Mouse (Mus musculus): Measurements from ENCODE around the gene Sipa1l1. TPM values are rescaled to one million over a fixed set of nuclear protein-coding genes. Genes with fewer than 3 reads are reported as not detected.
"Not testable (repeated sequence)": the region's sequence is repeated elsewhere in the genome, so short reads cannot be mapped to it uniquely, and the experiment has no call there.

Sipa1l1 gene
- total and polyA plus RNA-seq, 2 experiments from 2014 or later: 7.0 to 17.1 TPM

- Histone ChIP-seq H3K4me2 (ENCODE audit: low read depth, low read length) (no peak overlapping the region), H3K9me3 (replicated peaks; ENCODE audit: control insufficient read depth, low read length) (no peaks in the 10 kb centered on the region), H3K9ac (replicated peaks; ENCODE audit: low read depth, low read length) (no peak overlapping the region), H3K4me1 (ENCODE audit: control insufficient read depth, insufficient read depth) (no peaks in the 10 kb centered on the region), H3K4me3 (ENCODE audit: low read depth, low read length) (no peak overlapping the region), H3K36me3 (replicated peaks; ENCODE audit: control insufficient read depth, insufficient read depth, low read length) (no peaks in the 10 kb centered on the region), H3K27me3 (ENCODE audit: control insufficient read depth, insufficient read depth, low read length) (no peaks in the 10 kb centered on the region), H3K27ac (ENCODE audit: low read depth) (no peak overlapping the region)
- no peak for DNase-seq (ENCODE audit: low spot score)
- no peak for ATAC-seq (ENCODE audit: insufficient read depth, low read depth)
- TF ChIP-seq EP300 (IDR thresholded peaks at IDR 0.05; ENCODE audit: low read depth): no peak
- no peak for TF ChIP-seq CTCF (IDR thresholded peaks at IDR 0.05; ENCODE audit: low read depth)
- 86% methylated on average over 4 of the region's 4 CpGs for WGBS
These were observed 9.5 kb downstream of the Sipa1l1 start for GRCm38 (mm10) chr12:82178636-82179035.

GRCm38 (mm10) chr12:82179626-82180025 is 10.5 kb downstream of the Sipa1l1 start:
- DNase-seq (ENCODE audit: low spot score) (no peak), ATAC-seq (ENCODE audit: insufficient read depth, low read depth) (no peak)
- no peaks in the 10 kb centered on the region for H3K9me3 ChIP-seq (replicated peaks; ENCODE audit: control insufficient read depth, low read length)
- no peaks in the 10 kb centered on the region for H3K27me3 ChIP-seq (ENCODE audit: control insufficient read depth, insufficient read depth, low read length)
- no peak overlapping the region for H3K4me2 ChIP-seq (ENCODE audit: low read depth, low read length)
- H3K27ac ChIP-seq (ENCODE audit: low read depth): no peak overlapping the region
- TF ChIP-seq EP300 (IDR thresholded peaks at IDR 0.05; ENCODE audit: low read depth) (no peak), CTCF (IDR thresholded peaks at IDR 0.05; ENCODE audit: low read depth) (no peak)
- H3K36me3 ChIP-seq (replicated peaks; ENCODE audit: control insufficient read depth, insufficient read depth, low read length): no peaks in the 10 kb centered on the region
- WGBS: 91% methylated on average over 4 of the region's 4 CpGs
- H3K4me1 ChIP-seq (ENCODE audit: control insufficient read depth, insufficient read depth): no peaks in the 10 kb centered on the region
- no peak overlapping the region for H3K4me3 ChIP-seq (ENCODE audit: low read depth, low read length)
- H3K9ac ChIP-seq (replicated peaks; ENCODE audit: low read depth, low read length): no peak overlapping the region

GRCm38 (mm10) chr12:82186156-82186555 is 17.0 kb downstream of the Sipa1l1 start:
- ATAC-seq (ENCODE audit: insufficient read depth, low read depth); DNase-seq (ENCODE audit: low spot score); H3K36me3 ChIP-seq (replicated peaks; ENCODE audit: control insufficient read depth, insufficient read depth, low read length); H3K9ac ChIP-seq (replicated peaks; ENCODE audit: low read depth, low read length); H3K4me1 ChIP-seq (ENCODE audit: control insufficient read depth, insufficient read depth); H3K27me3 ChIP-seq (ENCODE audit: control insufficient read depth, insufficient read depth, low read length); H3K27ac ChIP-seq (ENCODE audit: low read depth); H3K4me3 ChIP-seq (ENCODE audit: low read depth, low read length); H3K9me3 ChIP-seq (replicated peaks; ENCODE audit: control insufficient read depth, low read length); H3K4me2 ChIP-seq (ENCODE audit: low read depth, low read length): not testable (repeated sequence)

GRCm38 (mm10) chr12:82186740-82187139 is 17.6 kb downstream of the Sipa1l1 start:
- TF ChIP-seq CTCF (IDR thresholded peaks at IDR 0.05; ENCODE audit: low read depth): no peak
- no peak for TF ChIP-seq EP300 (IDR thresholded peaks at IDR 0.05; ENCODE audit: low read depth)
- ATAC-seq (ENCODE audit: insufficient read depth, low read depth): no peak
- Histone ChIP-seq H3K9me3 (replicated peaks; ENCODE audit: control insufficient read depth, low read length) (no peaks in the 10 kb centered on the region), H3K4me3 (ENCODE audit: low read depth, low read length) (no peak overlapping the region), H3K4me2 (ENCODE audit: low read depth, low read length) (no peak overlapping the region), H3K27ac (ENCODE audit: low read depth) (0 out of 2 replicates have a peak overlapping the region, but pooled peaks have one; percentile 27), H3K9ac (replicated peaks; ENCODE audit: low read depth, low read length) (no peak overlapping the region), H3K4me1 (ENCODE audit: control insufficient read depth, insufficient read depth) (peaks cover 3% of the 10 kb centered on the region), H3K27me3 (ENCODE audit: control insufficient read depth, insufficient read depth, low read length) (no peaks in the 10 kb centered on the region), H3K36me3 (replicated peaks; ENCODE audit: control insufficient read depth, insufficient read depth, low read length) (no peaks in the 10 kb centered on the region)
- 69% methylated on average over 3 of the region's 3 CpGs for WGBS
- DNase-seq (ENCODE audit: low spot score): no peak

- TF ChIP-seq CTCF (IDR thresholded peaks at IDR 0.05; ENCODE audit: low read depth) (no peak), EP300 (IDR thresholded peaks at IDR 0.05; ENCODE audit: low read depth) (no peak)
- no peaks in the 10 kb centered on the region for H3K9me3 ChIP-seq (replicated peaks; ENCODE audit: control insufficient read depth, low read length)
- ATAC-seq (ENCODE audit: insufficient read depth, low read depth) (no peak), DNase-seq (ENCODE audit: low spot score) (no peak)
- no peaks in the 10 kb centered on the region for H3K27me3 ChIP-seq (ENCODE audit: control insufficient read depth, insufficient read depth, low read length)
- no peak overlapping the region for H3K9ac ChIP-seq (replicated peaks; ENCODE audit: low read depth, low read length)
- no peak overlapping the region for H3K4me3 ChIP-seq (ENCODE audit: low read depth, low read length)
- peak overlapping the region; percentile 27; the same call in 1 of the 2 replicates for H3K27ac ChIP-seq (ENCODE audit: low read depth)
- H3K4me2 ChIP-seq (ENCODE audit: low read depth, low read length): no peak overlapping the region
- H3K4me1 ChIP-seq (ENCODE audit: control insufficient read depth, insufficient read depth): peaks cover 9% of the 10 kb centered on the region
- no peaks in the 10 kb centered on the region for H3K36me3 ChIP-seq (replicated peaks; ENCODE audit: control insufficient read depth, insufficient read depth, low read length)
- 50% methylated on average over 7 of the region's 7 CpGs for WGBS
These were observed 18.2 kb downstream of the Sipa1l1 start for GRCm38 (mm10) chr12:82187178-82187839.
